Mouse (Mus musculus): Measurements from ENCODE around the gene Galnt7.

The Galnt7 gene

GRCm38 (mm10) chr8:57628787-57629664, 23.8 kb downstream of the Galnt7 start:
- no peak for DNase-seq (ENCODE audit: extremely low spot score)

GRCm38 (mm10) chr8:57627946-57628786, 24.7 kb downstream of the Galnt7 start:
- no peak for DNase-seq (ENCODE audit: extremely low spot score)

- no peak for DNase-seq (ENCODE audit: extremely low spot score)
These were observed 28.9 kb downstream of the Galnt7 start for GRCm38 (mm10) chr8:57623955-57624354.

GRCm38 (mm10) chr8:57623051-57623450, 29.8 kb downstream of the Galnt7 start:
- no peak for DNase-seq (ENCODE audit: extremely low spot score)

GRCm38 (mm10) chr8:57616965-57617364, 35.9 kb downstream of the Galnt7 start:
- no peak for DNase-seq (ENCODE audit: extremely low spot score)

GRCm38 (mm10) chr8:57615016-57615657, 37.7 kb downstream of the Galnt7 start:
- no peak for DNase-seq (ENCODE audit: extremely low spot score)

- peak; percentile 15 for DNase-seq (ENCODE audit: extremely low spot score)
These were observed 41.3 kb downstream of the Galnt7 start for GRCm38 (mm10) chr8:57611419-57611977.

GRCm38 (mm10) chr8:57610706-57611418, 42.0 kb downstream of the Galnt7 start:
- no peak for DNase-seq (ENCODE audit: extremely low spot score)

- no peak for DNase-seq (ENCODE audit: extremely low spot score)
These were observed 50.3 kb downstream of the Galnt7 start for GRCm38 (mm10) chr8:57602511-57602910.

- DNase-seq (ENCODE audit: extremely low spot score): no peak
These were observed 50.8 kb downstream of the Galnt7 start for GRCm38 (mm10) chr8:57601987-57602418.

GRCm38 (mm10) chr8:57599813-57600555, 52.8 kb downstream of the Galnt7 start:
- DNase-seq (ENCODE audit: extremely low spot score): peak; percentile 16

- no peak for DNase-seq (ENCODE audit: extremely low spot score)
These were observed 57.0 kb downstream of the Galnt7 start for GRCm38 (mm10) chr8:57595853-57596252.

- no peak for DNase-seq (ENCODE audit: extremely low spot score)
These were observed 58.5 kb downstream of the Galnt7 start for GRCm38 (mm10) chr8:57594175-57594885.

- DNase-seq (ENCODE audit: extremely low spot score): no peak
These were observed 60.2 kb downstream of the Galnt7 start for GRCm38 (mm10) chr8:57592604-57593003.

GRCm38 (mm10) chr8:57591681-57592080, 61.2 kb downstream of the Galnt7 start:
- DNase-seq (ENCODE audit: extremely low spot score): no peak

GRCm38 (mm10) chr8:57590015-57590414, 62.8 kb downstream of the Galnt7 start:
- no peak for DNase-seq (ENCODE audit: extremely low spot score)

- DNase-seq (ENCODE audit: extremely low spot score): no peak
These were observed 63.7 kb downstream of the Galnt7 start for GRCm38 (mm10) chr8:57589176-57589575.

- DNase-seq (ENCODE audit: extremely low spot score): no peak
These were observed 64.2 kb downstream of the Galnt7 start for GRCm38 (mm10) chr8:57588604-57589003.

- DNase-seq (ENCODE audit: extremely low spot score): no peak
These were observed 66.2 kb downstream of the Galnt7 start for GRCm38 (mm10) chr8:57586667-57587066.

- no peak for DNase-seq (ENCODE audit: extremely low spot score)
These were observed 67.0 kb downstream of the Galnt7 start for GRCm38 (mm10) chr8:57585831-57586230.
